Mouse (Mus musculus) thymus, adult 2 months (tissue): ENCODE measurements at regions not wholly inside any gene's neighbourhood (a gene's known extent, or its start where the extent isn't known, plus 50 kb on each side); places are given as distances from the start of the nearest gene placed in this dataset.

ENCODE experiments used
- DNase-seq: peaks from one replicate; pipeline ENCODE4 v3.0.0; 2021
- H3K27ac ChIP-seq: fragments of 200-500 bp; 2 replicates; pipeline ENCODE4 v1.5.1; 2012; ENCODE audit warnings: low read length, control low read depth; ENCODE audit not compliant: control insufficient read depth, insufficient read depth
- H3K27me3 ChIP-seq: fragments of 200-500 bp; 2 replicates; pipeline ENCODE4 v1.6.1; 2012; ENCODE audit warnings: mild to moderate bottlenecking, low read length, moderate library complexity, mixed read lengths; ENCODE audit not compliant: control insufficient read depth, insufficient read depth
- H3K36me3 ChIP-seq: fragments of 200-500 bp; 2 replicates; pipeline ENCODE4 v1.6.1; 2012; ENCODE audit warnings: mild to moderate bottlenecking, low read length, moderate library complexity; ENCODE audit not compliant: control insufficient read depth, insufficient read depth
- H3K4me1 ChIP-seq: fragments of 200-500 bp; replicated peaks from 2 replicates; pipeline ENCODE4 v1.6.1; 2012; ENCODE audit warnings: low read length; ENCODE audit not compliant: control insufficient read depth, insufficient read depth
- H3K4me3 ChIP-seq: fragments of 200-500 bp; 2 replicates; pipeline ENCODE4 v1.5.1; 2012; ENCODE audit warnings: mild to moderate bottlenecking, low read length, control low read depth, moderate library complexity; ENCODE audit not compliant: control insufficient read depth, insufficient read depth
- CTCF ChIP-seq: fragments of 200-500 bp; IDR thresholded peaks from 2 replicates; pipeline ENCODE4 v1.5.1; 2012; ENCODE audit warnings: mild to moderate bottlenecking, control low read depth, low read length, moderate library complexity, borderline replicate concordance; ENCODE audit not compliant: control insufficient read depth, poor library complexity, insufficient read depth; ENCODE audit errors: extremely low read depth
- POLR2A ChIP-seq: fragments of 200-500 bp; IDR thresholded peaks from 2 replicates; pipeline ENCODE4 v1.6.1; 2012; ENCODE audit warnings: mild to moderate bottlenecking, low read length, control low read depth, moderate library complexity; ENCODE audit not compliant: control insufficient read depth, poor library complexity, insufficient read depth; ENCODE audit errors: extremely low read depth
- WGBS: fragments of 180-500 bp; shearing (Covaris S2); methylation state at CpG from one replicate; pipeline ENCODE4 v1.1.7; 2018; 5-methylcytosine and 5-hydroxymethylcytosine counted together

DNA sequence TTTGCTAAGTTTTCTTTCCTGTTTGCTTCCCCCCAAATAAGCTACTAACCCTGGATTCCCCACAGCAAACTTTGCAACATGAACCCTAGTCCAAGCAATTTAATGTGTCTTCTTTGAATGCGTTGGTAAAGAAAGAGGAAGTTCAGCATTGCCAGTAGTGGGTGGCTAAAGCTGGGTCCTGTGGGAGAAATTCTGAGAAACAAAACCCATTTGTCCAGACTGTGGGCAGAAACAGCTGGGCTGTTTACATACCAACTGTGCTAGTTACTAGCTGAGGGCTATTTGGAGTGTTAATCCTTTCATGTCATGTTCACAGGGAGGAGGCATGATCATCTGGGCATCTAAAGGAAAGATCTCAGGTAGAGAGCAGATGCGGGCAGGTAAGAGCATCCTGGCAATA, 51.8 kb upstream of the 1190002N15Rik start:
- DNase-seq = no peak
- no peaks in the 10 kb centered on the region for H3K36me3 ChIP-seq
- no peaks in the 10 kb centered on the region; the same call in 1 of the 2 replicates for H3K4me1 ChIP-seq
- H3K4me3 ChIP-seq = no peak overlapping the region
- no peaks in the 10 kb centered on the region for H3K27me3 ChIP-seq
- WGBS = 40% methylated on average over 2 of the region's 2 CpGs
- TF ChIP-seq POLR2A (no peak), CTCF (no peak)
- no peak overlapping the region for H3K27ac ChIP-seq

DNA sequence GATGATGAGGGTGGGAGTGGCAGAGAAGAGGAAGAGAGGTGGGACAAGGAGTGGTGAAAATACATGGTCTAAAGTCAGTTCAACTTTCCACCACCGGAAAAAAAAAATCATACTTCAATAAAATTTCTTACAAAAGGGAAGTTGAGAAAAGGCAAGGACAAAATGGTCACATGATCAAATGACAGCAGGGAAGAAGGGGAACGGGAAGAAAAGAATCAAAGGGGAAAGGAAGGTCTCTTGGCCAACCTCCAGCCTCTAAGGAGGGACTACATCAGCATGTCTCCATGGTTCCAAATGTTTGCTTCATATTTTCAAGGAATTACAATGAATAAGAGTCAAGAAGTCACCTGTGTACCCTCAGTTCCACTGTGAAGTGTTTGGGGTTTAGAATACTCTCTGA, 64.7 kb upstream of the Slc9a9 start:
- no peaks in the 10 kb centered on the region for H3K36me3 ChIP-seq
- H3K4me3 ChIP-seq = no peak overlapping the region
- H3K27me3 ChIP-seq = no peaks in the 10 kb centered on the region
- no peak for DNase-seq
- WGBS = 54% methylated on average over 2 of the region's 2 CpGs
- no peak overlapping the region for H3K27ac ChIP-seq
- peaks cover 11% of the 10 kb centered on the region for H3K4me1 ChIP-seq
- TF ChIP-seq CTCF = no peak

DNA sequence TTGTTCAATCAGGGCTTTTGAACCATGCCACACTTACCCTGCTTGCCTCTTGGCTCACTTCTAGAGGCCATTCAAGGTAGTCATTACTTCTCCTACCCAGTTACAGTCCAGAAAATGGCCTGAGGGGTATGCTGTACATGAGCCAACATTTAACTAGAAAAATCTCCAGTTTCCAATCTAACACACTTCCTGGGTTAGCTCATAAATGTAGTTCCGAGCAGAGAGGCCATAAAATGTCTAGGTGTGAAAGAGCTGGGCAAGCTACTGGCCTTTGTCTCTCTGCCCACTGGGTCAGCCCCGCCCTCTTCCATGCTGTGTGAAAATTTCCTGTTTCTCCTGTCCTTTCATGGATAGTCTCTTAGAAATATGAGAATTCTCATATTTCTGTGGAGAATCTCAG, 63.3 kb upstream of the Slc9a9 start:
- H3K27ac ChIP-seq = no peak overlapping the region
- H3K27me3 ChIP-seq = no peaks in the 10 kb centered on the region
- TF ChIP-seq POLR2A = no peak
- no peak for TF ChIP-seq CTCF
- H3K36me3 ChIP-seq = no peaks in the 10 kb centered on the region
- peaks cover 11% of the 10 kb centered on the region for H3K4me1 ChIP-seq
- no peak for DNase-seq
- WGBS = 94% methylated on average over 2 of the region's 2 CpGs
- H3K4me3 ChIP-seq = no peak overlapping the region

DNA sequence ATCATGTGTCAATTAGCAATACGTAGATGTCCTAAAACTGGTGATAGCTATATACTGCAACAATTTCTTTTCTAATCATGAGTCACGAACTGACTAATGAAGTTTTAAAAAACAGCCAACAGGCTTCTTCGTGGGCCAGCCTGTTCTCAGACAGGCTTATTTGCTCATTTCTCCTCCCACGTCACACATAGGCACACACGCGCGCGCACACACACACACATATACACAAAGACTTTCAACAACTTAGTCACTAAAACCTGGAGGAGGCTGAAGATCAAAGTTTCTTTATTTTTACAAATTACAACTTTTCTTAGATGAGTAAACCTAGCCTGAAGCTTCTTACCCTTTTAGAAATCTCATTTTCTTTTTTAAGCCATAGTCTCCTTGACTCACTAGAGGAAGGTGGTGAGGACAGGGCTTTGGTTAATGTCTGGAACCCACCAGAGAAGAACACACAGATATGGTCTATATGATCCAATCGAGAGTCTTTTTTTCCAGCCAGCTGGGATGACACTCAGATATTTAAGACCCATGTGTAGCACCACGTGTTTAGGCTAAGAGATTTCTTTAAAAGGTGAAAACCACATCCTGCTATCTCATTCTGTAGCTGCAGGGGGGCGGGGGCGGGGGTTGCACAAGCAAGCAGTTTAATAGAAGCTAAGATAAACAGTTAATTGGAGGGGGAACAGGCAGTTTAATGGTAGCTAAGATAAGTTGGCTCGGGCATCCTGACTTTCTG, 62.5 kb upstream of the Slc9a9 start:
- Histone ChIP-seq H3K4me3 (no peak overlapping the region), H3K27me3 (no peaks in the 10 kb centered on the region), H3K27ac (no peak overlapping the region), H3K4me1 (peaks cover 11% of the 10 kb centered on the region), H3K36me3 (no peaks in the 10 kb centered on the region)
- no peak for DNase-seq
- 52% methylated on average over 13 of the region's 13 CpGs for WGBS
- TF ChIP-seq CTCF (no peak), POLR2A (no peak)

DNA sequence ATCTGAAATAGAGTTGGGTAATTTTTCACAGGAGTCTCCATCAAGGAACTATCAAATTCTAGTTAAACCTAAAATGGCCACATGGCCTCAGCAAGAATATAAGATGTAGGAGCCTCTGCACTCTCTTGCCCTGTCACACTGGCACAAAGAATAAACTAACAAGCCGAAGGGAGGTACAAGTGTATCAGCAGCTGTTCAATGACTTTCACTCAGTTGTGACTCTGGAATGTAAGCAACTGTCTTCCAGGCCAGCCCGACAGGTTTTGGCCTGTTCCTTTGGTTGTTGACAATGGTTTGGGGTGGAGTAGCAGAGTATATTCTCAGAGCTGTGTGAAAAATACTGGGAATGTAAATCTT, 62.0 kb upstream of the Slc9a9 start:
- WGBS = 74% methylated on average over 2 of the region's 2 CpGs
- H3K27ac ChIP-seq = no peak overlapping the region
- no peaks in the 10 kb centered on the region for H3K27me3 ChIP-seq
- H3K4me1 ChIP-seq = peaks cover 11% of the 10 kb centered on the region
- DNase-seq = no peak
- TF ChIP-seq CTCF = no peak
- no peak for TF ChIP-seq POLR2A
- no peak overlapping the region for H3K4me3 ChIP-seq
- no peaks in the 10 kb centered on the region for H3K36me3 ChIP-seq

DNA sequence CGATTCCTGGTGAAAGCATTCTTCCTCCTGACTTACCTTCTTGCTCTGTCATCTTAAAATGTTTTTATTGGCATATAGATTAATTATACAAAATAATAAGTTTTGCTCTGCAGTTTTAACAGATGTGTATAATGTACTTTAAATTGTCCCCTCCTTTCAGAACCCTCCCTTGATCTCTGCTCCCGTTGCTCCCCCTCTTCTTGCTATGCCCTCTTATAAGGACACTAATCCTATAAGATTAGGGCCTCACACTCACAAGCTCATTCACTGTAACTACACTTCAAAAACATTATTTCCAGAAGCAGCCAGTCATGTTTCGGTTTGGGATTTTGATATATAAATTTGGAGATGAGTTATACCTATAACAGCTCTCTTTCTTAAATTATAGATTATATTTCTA, 59.6 kb upstream of the Slc9a9 start:
- Histone ChIP-seq H3K4me3 (no peak overlapping the region), H3K27me3 (no peaks in the 10 kb centered on the region), H3K36me3 (no peaks in the 10 kb centered on the region), H3K27ac (no peak overlapping the region), H3K4me1 (peaks cover 6% of the 10 kb centered on the region)
- WGBS = 95% methylated on average over 3 of the region's 3 CpGs
- TF ChIP-seq CTCF (no peak), POLR2A (no peak)
- DNase-seq = no peak

DNA sequence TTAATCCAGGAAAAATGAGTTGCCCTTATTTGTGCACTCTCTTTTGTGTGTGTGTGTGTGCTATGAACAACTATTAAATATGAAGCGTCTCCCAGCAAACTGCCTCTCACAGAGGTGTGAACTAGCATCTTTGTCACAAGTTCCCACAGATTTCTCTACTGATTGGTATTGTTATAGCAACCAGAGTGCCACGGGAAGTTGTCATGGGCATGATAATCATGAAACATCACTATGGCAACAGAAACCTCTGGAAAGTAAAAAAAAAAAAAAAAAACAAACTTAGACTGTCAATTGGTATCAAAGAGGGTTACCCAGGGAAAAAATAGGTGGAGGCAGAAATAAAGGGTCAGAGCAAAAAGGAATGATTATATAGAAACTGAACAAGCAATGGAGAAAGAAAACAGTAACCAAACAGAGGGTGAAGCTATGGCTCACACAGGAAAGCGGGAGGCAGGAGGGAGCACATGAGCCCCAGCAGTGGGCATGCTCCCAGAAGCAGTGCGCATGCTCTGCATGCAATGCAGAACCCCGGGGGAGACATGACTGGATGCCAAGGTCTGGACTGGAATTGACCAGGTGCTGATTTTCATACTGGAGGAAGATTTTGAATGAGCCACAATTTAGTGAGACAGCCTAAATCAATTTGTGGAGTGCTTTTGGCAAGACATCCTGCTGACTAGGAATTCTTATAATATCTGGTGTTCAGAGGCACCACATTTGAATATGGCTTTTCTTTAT, 58.9 kb upstream of the Slc9a9 start:
- Histone ChIP-seq H3K27ac (no peak overlapping the region), H3K4me1 (peaks cover 6% of the 10 kb centered on the region), H3K36me3 (no peaks in the 10 kb centered on the region), H3K27me3 (no peaks in the 10 kb centered on the region), H3K4me3 (no peak overlapping the region)
- TF ChIP-seq POLR2A (no peak), CTCF (no peak)
- WGBS = 76% methylated on average over 5 of the region's 5 CpGs
- DNase-seq = no peak
